Mouse (Mus musculus) heart, embryonic 10.5 days (tissue): ENCODE data around the gene Rep15. TPM values are rescaled to one million over a fixed set of nuclear protein-coding genes. Genes with fewer than 3 reads are reported as not detected.

Experiments used
- DNase-seq: peaks from one replicate; pipeline ENCODE4 v3.0.0-alpha.2; 2017; ENCODE audit warnings: low spot score
- H3K27ac ChIP-seq: fragments of 300-500 bp; sonication (generic); 2 replicates; pipeline ENCODE4 v1.5.1; 2016; ENCODE audit warnings: mild to moderate bottlenecking
- H3K27me3 ChIP-seq: fragments of 300-500 bp; sonication (generic); 2 replicates; pipeline ENCODE4 v1.6.1; 2016; ENCODE audit warnings: mild to moderate bottlenecking; ENCODE audit not compliant: poor library complexity, insufficient read depth, severe bottlenecking
- H3K36me3 ChIP-seq: fragments of 300-500 bp; sonication (generic); 2 replicates; pipeline ENCODE4 v1.6.1; 2016; ENCODE audit warnings: mild to moderate bottlenecking, moderate library complexity
- H3K4me1 ChIP-seq: fragments of 300-500 bp; sonication (generic); 2 replicates; pipeline ENCODE4 v1.6.1; 2016; ENCODE audit warnings: mild to moderate bottlenecking
- H3K4me3 ChIP-seq: fragments of 300-500 bp; sonication (generic); 2 replicates; pipeline ENCODE4 v1.5.1; 2016; ENCODE audit warnings: mild to moderate bottlenecking, moderate library complexity
- H3K9me3 ChIP-seq: fragments of 300-500 bp; sonication (generic); 2 replicates; pipeline ENCODE4 v1.6.1; 2016; ENCODE audit warnings: mild to moderate bottlenecking, moderate library complexity
- whole genome bisulfite sequencing: fragments of 180-500 bp; shearing (Covaris S2); methylation state at CpG from one replicate; pipeline ENCODE4 v1.1.7; 2016; 5-methylcytosine and 5-hydroxymethylcytosine counted together
- polyA plus RNA-seq: library from polyadenylated mRNA; unstranded; fragments of >200 nt; fragmentation: Nextera tagmentation; extraction: Ambion mirVana; gene quantifications from 2 replicates; pipeline ENCODE4 v1.2.1, GENCODE M21; 2016

Rep15 gene
- polyA plus RNA-seq, 1 experiment from 2014 or later: 1.4 TPM

GRCm38 (mm10) chr6:147064944-147065261, 32.5 kb downstream of the Rep15 start:
- H3K4me1 ChIP-seq: no peaks in the 10 kb centered on the region
- DNase-seq: no peak
- peaks cover 72% of the 10 kb centered on the region for H3K36me3 ChIP-seq
- H3K9me3 ChIP-seq: no peaks in the 10 kb centered on the region
- no peak overlapping the region for H3K27ac ChIP-seq
- WGBS: 90% methylated on average over 6 of the region's 6 CpGs
- H3K27me3 ChIP-seq: no peaks in the 10 kb centered on the region
- H3K4me3 ChIP-seq: no peak overlapping the region

DNA sequence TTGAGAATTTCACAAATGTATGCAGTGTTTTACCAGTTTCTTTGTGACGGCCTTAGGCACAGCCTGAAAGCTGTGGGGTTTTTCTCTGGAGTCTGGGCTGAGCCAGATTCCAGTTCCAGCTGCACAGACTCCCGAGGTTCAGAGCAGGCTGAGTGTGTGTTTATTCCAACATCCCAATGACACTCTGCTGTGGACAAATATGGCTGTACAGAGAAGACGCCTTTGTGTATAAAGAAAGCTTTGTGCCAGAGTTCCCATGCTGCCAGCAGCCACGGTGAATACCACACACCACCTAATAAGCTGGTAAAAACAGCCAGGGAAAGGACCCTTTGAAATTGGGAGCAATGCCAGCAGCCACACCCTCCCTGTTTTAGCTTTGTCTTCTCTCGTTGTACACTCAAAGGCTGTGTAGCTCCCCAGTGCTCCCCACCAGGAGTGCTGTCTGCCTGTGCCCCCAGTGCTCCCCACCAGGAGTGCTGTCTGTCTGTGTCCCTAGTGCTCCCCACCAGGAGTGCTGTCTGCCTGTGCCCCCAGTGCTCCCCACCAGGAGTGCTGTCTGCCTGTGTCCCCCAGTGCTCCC, 43.5 kb downstream of the Rep15 start:
- no peak for DNase-seq
- Histone ChIP-seq H3K4me3 (no peak overlapping the region), H3K27me3 (no peaks in the 10 kb centered on the region), H3K4me1 (no peaks in the 10 kb centered on the region), H3K27ac (no peak overlapping the region), H3K36me3 (peaks cover 38% of the 10 kb centered on the region), H3K9me3 (no peaks in the 10 kb centered on the region)
- 77% methylated on average over 5 of the region's 5 CpGs for WGBS

DNA sequence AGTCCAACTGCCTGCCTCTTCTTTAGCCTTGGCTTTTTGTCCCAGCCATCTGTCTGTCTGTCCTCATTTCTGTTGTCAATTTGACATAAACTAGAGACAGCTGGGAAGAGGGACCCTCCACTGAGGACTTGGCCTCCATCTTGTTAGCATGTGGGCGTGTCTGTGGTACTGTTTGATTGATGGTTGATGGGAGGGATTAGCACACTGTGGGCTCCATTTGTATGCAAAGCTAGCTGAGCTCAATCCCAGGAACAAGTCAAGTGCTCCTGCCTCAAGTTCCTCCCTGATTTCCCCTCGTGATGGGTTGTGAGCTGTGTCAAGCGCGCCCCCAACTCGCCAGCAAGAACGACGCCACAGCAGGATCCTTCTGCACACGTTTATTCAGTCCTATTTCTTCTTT, 44.5 kb downstream of the Rep15 start:
- no peak overlapping the region for H3K27ac ChIP-seq
- H3K27me3 ChIP-seq: no peaks in the 10 kb centered on the region
- no peak for DNase-seq
- H3K9me3 ChIP-seq: no peaks in the 10 kb centered on the region
- no peak overlapping the region for H3K4me3 ChIP-seq
- WGBS: 76% methylated on average over 8 of the region's 8 CpGs
- H3K4me1 ChIP-seq: no peaks in the 10 kb centered on the region
- peaks cover 28% of the 10 kb centered on the region for H3K36me3 ChIP-seq

GRCm38 (mm10) chr6:147079919-147080318, 47.5 kb downstream of the Rep15 start:
- H3K36me3 ChIP-seq: peaks cover 14% of the 10 kb centered on the region
- WGBS: 89% methylated on average over 10 of the region's 10 CpGs
- no peak overlapping the region for H3K4me3 ChIP-seq
- H3K27me3 ChIP-seq: no peaks in the 10 kb centered on the region
- no peaks in the 10 kb centered on the region for H3K9me3 ChIP-seq
- no peak overlapping the region for H3K27ac ChIP-seq
- H3K4me1 ChIP-seq: no peaks in the 10 kb centered on the region
- DNase-seq: no peak

Other genes with a start within 250 kb of the Rep15 start
- gene Arntl2, start 236.5 kb upstream of the Rep15 start, polyA plus RNA-seq: 2.7 and 3.6 TPM in 2 replicates
- gene Smco2, start 182.5 kb upstream of the Rep15 start, polyA plus RNA-seq: not detected in 2 replicates
- 67.3 and 88.3 TPM in 2 replicates for gene Ppfibp1, start 144.1 kb upstream of the Rep15 start, polyA plus RNA-seq
- 0.22 and 0.33 TPM in 2 replicates for gene 1700034J05Rik, start 78.2 kb upstream of the Rep15 start, polyA plus RNA-seq
- 129 and 136 TPM in 2 replicates for gene Mrps35, start 10.2 kb downstream of the Rep15 start, polyA plus RNA-seq
- gene Mansc4, start 54.4 kb downstream of the Rep15 start, polyA plus RNA-seq: 0.59 TPM in 1 of 2 replicates, not detected in the other
- 5.2 and 5.7 TPM in 2 replicates for gene Klhl42, start 58.8 kb downstream of the Rep15 start, polyA plus RNA-seq
- gene Pthlh, start 231.6 kb downstream of the Rep15 start, polyA plus RNA-seq: 0.73 and 1.2 TPM in 2 replicates